Mouse (Mus musculus): ENCODE measurements around the gene Cox16.

The Cox16 gene

GRCm38 (mm10) chr12:81324116-81324515 is 160.8 kb downstream of the Cox16 start:
- DNase-seq (ENCODE audit: low spot score): no peak

GRCm38 (mm10) chr12:81321021-81321420 is 163.9 kb downstream of the Cox16 start:
- DNase-seq (ENCODE audit: low spot score): no peak

- DNase-seq (ENCODE audit: low spot score): no peak
Measured at GRCm38 (mm10) chr12:81317811-81318210, 167.1 kb downstream of the Cox16 start.

GRCm38 (mm10) chr12:81315953-81316352 is 169.0 kb downstream of the Cox16 start:
- no peak for DNase-seq (ENCODE audit: low spot score)

Measured in ovary, postnatal 36 days (tissue).